8 mouse cellular contexts compared by ENCODE assay signal in the genomic region with DNA sequence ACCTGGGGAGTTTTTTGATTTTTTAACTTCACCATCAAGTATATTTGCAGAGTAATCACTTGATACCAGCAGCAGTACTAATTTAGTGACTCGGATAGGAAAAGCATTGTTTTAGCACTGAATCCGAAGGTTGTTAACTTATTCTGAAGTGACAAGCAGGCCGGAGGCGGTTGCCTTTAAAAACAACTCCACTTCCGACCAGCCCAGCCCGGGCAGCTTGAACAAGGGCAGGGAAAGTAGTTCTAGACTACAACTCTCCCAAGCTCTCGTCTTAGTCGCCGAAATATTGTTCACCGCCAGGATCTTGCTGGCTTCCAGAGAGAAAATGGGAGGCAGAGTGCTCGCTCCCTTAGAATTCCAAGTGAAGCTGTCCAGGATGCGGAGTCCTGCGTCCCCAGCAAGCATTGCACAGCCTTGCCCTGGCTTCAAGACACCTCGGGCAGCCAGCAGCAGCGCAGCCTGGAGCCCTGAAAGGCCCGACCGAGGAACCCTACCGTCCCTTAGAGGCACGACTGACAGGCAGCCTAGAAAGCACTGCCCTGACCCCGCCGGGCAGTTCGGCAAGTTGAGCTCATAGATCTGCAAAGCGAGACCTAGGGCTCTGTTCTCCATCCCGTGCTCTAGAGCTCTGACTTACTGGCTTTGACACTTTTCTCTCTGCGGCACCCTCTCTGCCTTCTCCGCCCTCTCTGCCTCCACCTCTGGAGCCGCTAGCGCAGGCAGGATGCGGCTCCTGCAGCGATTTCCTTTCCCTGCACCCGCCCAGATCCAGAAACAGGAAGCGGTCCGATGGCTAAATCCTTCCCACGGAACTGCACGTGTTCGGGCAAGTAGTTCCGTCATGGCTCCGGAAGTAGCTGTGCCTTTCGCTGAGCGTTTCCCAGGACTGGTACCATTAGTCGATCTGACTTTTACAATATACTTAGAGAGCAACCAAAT. TPM values are rescaled to one million over a fixed set of nuclear protein-coding genes. Genes with fewer than 3 reads are reported as not detected.
A peak's percentile ranks its signal among the peaks of the same experiment; 100 is the strongest.
DNase-seq lines count a peak whose midpoint lies in the region; ATAC-seq lines count a peak whose summit lies in the region.

Klhl20 (minus strand) TSS at position 786 of the 939 bp plus-strand sequence.

- DNase-seq in adipocyte (ENCODE audit: low spot score), result peak; percentile 96
- peak; percentile 97 for DNase-seq in embryo, embryonic 10 days (ENCODE audit: low spot score)
- peak; percentile 90 for DNase-seq in gastrocnemius, postnatal 10 days
- DNase-seq in induced T-regulatory cell, adult 2 months (ENCODE audit: low read depth), result peak; percentile 99
- DNase-seq in left cerebral cortex, adult 9 months (ENCODE audit: low spot score in 2 of 2), result peak; percentile 77 to 97
- DNase-seq in right cerebral cortex, postnatal 14 days, result peak; percentile 92
- DNase-seq in urinary bladder, postnatal 36 days (ENCODE audit: low spot score in 2 of 2), result peak; percentile 93 to 95

- peak; percentile 100 for ATAC-seq in megakaryocyte progenitor cell, adult 5-6 weeks (replicated peaks; ENCODE audit: poor library complexity)

RNA-seq across cellular contexts. Expression of gene Klhl20, which starts in this region (rescaled TPM):
- total RNA-seq in gastrocnemius, postnatal 10 days (2021), result 10 to 100 TPM; 11.3 to 13.6 TPM
- total RNA-seq in megakaryocyte progenitor cell, adult 5-6 weeks (2015), result 25.4 and 31.6 TPM in 2 replicates
- 14.2 and 19.9 TPM in 2 replicates for total RNA-seq in megakaryocyte progenitor cell, adult 5-6 weeks (2017)

Comparison
In these comparisons a context has a peak if more than half of its experiments do, and no peak if none do; other contexts are left out.
1. Peak in every context shown above with its lines: DNase-seq and ATAC-seq.